Mouse (Mus musculus): ENCODE measurements around the gene Kmo.

- TF ChIP-seq GATA1 (IDR thresholded peaks at IDR 0.05; ENCODE audit: borderline replicate concordance, low read length) = no peak
- TF ChIP-seq FLI1 (IDR thresholded peaks at IDR 0.05; ENCODE audit: low read length) = no peak
Measured at GRCm38 (mm10) chr1:175677459-175677858, 57.3 kb downstream of the Kmo start.

Measured in megakaryocyte, embryonic 14.5 days (primary cell).